Mouse (Mus musculus) ES-E14 (cell line): ENCODE measurements at regions not wholly inside any gene's neighbourhood (a gene's known extent, or its start where the extent isn't known, plus 50 kb on each side); places are given as distances from the start of the nearest gene placed in this dataset.
A peak's percentile ranks its signal among the peaks of the same experiment; 100 is the strongest.

Experiments
- CHD2 ChIP-seq: IDR thresholded peaks from 2 replicates; pipeline ENCODE4 v1.6.1; 2014; ENCODE audit warnings: mild to moderate bottlenecking, low read depth, low read length, inconsistent platforms
- MAFK ChIP-seq: IDR thresholded peaks from 2 replicates; pipeline ENCODE4 v1.6.1; 2014; ENCODE audit warnings: mild to moderate bottlenecking, low read depth, low read length, inconsistent platforms; ENCODE audit not compliant: insufficient read depth
- ZC3H11A ChIP-seq: IDR thresholded peaks from 2 replicates; pipeline ENCODE4 v1.6.1; 2012; ENCODE audit warnings: low read depth, mild to moderate bottlenecking, inconsistent platforms, low read length, borderline replicate concordance
- ZNF384 ChIP-seq: IDR thresholded peaks from 2 replicates; pipeline ENCODE4 v1.6.1; 2012; ENCODE audit warnings: low read depth, low read length, inconsistent platforms

GRCm38 (mm10) chr13:38815002-38815707 lies 145.5 kb downstream of the Slc35b3 start:
- TF ChIP-seq CHD2 (no peak), ZC3H11A (no peak), ZNF384 (no peak), MAFK (0 out of 2 replicates have a peak, but pooled peaks have one; percentile 64)
